Mouse (Mus musculus) mouse trophoblast stem cell (cell line): ENCODE measurements at regions not wholly inside any gene's neighbourhood (a gene's known extent, or its start where the extent isn't known, plus 50 kb on each side); places are given as distances from the start of the nearest gene placed in this dataset.
"Not testable (repeated sequence)": the region's sequence is repeated elsewhere in the genome, so short reads cannot be mapped to it uniquely, and the experiment has no call there.

Experiments
- in situ Hi-C, 2 experiments: fragments of 300-500 bp; cut with MseI, MboI; formaldehyde crosslinking; loops; 2 replicates in 1 of 2; 3 replicates in 1 of 2; pipeline ENCODE4 v1.15.1; 2025

GRCm38 (mm10) chr7:25981167-25981566, 80.1 kb upstream of the Cyp2b13 start:
- in situ Hi-C loops: loop anchor here in 1 of 2 experiments (10.0 kb wide), 1 partner anchor 114 kb away; no protein-coding TSS in a partner anchor

- in situ Hi-C loops: loop anchor here in 1 of 2 experiments (10.0 kb wide), 1 partner anchor 108 kb away; no protein-coding TSS in a partner anchor
Measured at GRCm38 (mm10) chr7:25986981-25987380, 74.3 kb upstream of the Cyp2b13 start.

GRCm38 (mm10) chr7:25988322-25988721, 73.0 kb upstream of the Cyp2b13 start:
- in situ Hi-C loops: loop anchor here in 1 of 2 experiments (10.0 kb wide), 1 partner anchor 106 kb away; no protein-coding TSS in a partner anchor

- in situ Hi-C loops: not testable (repeated sequence)
Measured at GRCm38 (mm10) chr7:26005916-26006315, 55.4 kb upstream of the Cyp2b13 start.

DNA sequence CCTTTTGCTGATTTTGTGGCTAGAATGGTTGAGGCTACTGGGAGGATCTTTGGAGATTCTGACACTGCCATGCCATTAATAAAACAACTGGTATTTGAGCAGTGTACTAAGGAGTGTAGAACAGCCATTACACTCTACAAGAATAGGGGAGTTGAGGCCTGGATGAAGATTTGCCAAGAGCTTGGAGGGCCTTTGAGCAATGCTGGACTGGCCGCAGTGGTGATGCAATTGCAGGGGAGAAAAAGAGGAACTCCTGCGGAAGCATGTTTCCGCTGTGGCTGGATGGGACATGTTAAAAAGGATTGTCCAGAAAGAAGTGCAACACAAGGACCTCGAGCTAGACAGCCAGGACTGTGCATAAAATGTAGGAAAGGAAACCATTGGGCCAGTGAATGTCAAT, 53.2 kb upstream of the Cyp2b13 start:
- in situ Hi-C loops: no loop called here
